Mouse (Mus musculus) T-helper 17 cell (primary cell): ENCODE data around the gene Clip2.

Experiments
- in situ Hi-C, 2 experiments: fragments of 300-600 bp; cut with MboI, MseI; formaldehyde crosslinking; loops; 1 replicate in 1 of 2; 2 replicates in 1 of 2; pipeline ENCODE4 v1.15.1; 2025; ENCODE audit warnings: high pct_unique_total_duplicates in 2 of 2

Clip2 gene

GRCm38 (mm10) chr5:134567445-134567844 is 15.2 kb upstream of the Clip2 start:
- in situ Hi-C loops = no loop called here

DNA sequence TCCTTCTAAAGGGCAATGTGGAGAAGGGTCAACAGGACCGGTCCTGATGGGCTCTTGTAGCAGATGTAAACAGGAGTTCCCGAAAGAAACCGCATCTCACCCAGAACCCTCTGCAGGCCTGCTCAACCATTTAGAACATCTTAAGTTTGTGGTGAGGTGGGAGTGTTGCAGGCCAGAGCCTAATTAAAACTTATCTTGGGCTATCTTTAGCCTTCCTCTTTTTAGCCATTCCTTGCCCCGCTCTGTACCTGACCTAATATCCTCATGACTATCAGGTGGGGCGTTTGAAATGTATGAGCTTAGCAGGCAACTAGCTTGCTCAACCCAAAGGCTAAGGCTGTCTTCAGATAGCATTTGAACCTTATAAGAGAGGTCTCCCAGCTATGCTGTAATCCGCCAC is 13.5 kb upstream of the Clip2 start:
- in situ Hi-C loops = no loop called here

DNA sequence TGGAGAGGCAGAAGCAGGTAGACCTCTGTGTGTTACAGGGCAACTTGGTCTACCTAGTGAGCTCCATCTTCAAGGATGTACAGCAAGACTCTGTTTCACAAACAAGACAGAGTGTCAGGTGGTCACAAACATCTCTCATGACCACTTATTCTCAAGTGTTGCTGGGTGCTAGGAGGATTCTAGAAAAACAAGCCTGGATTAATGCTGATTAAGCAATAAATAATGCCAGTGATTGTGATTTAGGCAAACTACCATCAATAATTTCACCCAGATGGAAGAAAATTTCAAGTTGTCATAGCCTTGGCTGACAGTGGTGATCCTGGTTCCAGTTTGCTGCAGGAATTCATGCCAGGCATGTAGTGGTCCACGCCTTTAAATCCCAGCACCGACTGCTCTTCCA is 12.0 kb upstream of the Clip2 start:
- in situ Hi-C loops = no loop called here

- in situ Hi-C loops = no loop called here
Observed at GRCm38 (mm10) chr5:134560450-134561171, 8.4 kb upstream of the Clip2 start.

DNA sequence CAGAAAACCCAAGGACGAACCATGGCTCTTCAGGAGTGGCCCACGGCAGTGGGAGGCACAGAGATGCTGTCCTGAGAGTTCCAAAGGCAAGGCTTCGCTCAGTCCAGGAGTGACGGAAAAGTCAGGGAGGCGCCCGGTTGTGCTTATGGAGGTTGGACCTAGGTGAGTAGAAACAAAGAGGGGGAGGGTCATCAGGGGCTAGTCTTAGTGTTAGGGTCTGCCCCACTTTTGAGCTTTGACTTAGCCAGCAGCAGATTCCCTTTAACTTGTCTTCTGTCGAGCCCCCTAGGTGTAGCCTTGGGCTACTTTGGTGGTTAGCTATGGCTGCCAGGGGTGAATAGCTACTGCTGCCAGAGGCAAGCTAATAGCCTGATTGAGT is 7.8 kb upstream of the Clip2 start, which contains the start of gene Syna:
TSS of gene Syna (minus strand) at position 101 of the 379 bp plus-strand sequence.
- in situ Hi-C loops = no loop called here

DNA sequence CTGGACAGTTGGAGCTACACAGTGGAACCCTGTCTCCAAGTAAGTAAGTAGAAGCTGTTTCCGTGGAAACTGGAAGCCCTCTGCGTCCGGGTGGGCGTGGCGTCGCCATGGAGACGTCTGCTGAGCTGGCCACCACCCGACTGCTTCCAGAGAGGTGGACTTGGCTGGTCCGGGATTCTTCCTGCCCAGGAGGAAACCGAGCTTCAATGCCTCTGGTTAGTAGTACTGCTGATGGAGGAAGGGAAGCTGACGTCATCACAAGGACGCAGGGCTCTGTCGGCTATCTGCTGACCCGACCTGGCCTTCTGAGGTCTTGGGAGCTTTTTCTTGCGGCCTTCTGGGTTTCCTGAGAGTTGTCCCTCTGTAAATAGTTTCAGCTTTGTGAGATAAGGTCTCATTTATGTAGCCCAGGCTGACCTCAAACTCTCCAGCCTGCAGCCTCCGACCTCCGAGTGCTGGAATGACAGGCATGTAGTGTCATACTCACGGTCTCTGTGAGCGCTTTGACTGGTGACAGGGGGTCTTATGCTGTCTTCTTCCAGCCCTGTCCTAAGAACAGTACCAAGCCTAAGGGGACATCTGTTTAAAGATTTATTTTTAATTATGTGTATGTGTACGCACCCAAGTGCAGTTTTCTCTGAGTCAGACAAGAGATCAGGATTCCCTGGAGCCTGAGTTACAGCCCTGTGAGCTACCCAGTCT is 3.4 kb upstream of the Clip2 start:
- in situ Hi-C loops = loop anchor here in 1 of 2 experiments (10.0 kb wide), 1 partner anchor 51 kb away; no protein-coding TSS in a partner anchor

DNA sequence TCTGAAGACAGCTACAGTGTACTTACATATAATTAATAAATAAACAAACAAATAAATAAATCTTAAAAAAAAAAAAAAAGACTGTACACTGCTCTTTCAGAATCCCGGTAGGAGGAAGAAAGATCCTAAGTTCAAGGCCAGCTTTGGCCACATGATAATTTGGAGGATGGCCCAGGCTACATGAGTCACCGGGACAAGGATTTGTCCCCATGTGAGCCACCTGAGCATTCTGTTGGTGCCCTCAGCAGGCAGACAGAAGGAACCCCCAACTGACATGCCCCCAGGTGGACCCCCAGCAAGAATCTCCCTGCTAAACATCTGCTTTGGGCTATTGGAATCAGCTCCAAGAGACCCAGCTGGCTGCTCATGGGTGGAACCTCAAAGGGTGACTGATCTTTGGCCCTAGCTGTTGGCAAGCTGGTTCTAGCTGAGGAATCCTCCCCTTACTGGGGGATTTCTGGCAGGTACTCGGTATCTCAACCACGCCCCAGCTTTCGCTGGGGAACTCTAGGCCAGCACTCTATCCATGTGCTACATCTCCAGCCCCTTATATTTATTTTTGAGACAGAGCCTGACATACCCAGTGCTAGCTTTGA is 1.8 kb upstream of the Clip2 start:
- in situ Hi-C loops = loop anchor here in 1 of 2 experiments (10.0 kb wide), 1 partner anchor 49 kb away; no protein-coding TSS in a partner anchor

GRCm38 (mm10) chr5:134551233-134552109 is 763 bp downstream of the Clip2 start:
- in situ Hi-C loops = loop anchor here in 1 of 2 experiments (10.0 kb wide), 1 partner anchor 47 kb away; no protein-coding TSS in a partner anchor

- in situ Hi-C loops = loop anchor here in 1 of 2 experiments (10.0 kb wide), 1 partner anchor 46 kb away; no protein-coding TSS in a partner anchor
Observed at GRCm38 (mm10) chr5:134550836-134551232, 1.4 kb downstream of the Clip2 start.

DNA sequence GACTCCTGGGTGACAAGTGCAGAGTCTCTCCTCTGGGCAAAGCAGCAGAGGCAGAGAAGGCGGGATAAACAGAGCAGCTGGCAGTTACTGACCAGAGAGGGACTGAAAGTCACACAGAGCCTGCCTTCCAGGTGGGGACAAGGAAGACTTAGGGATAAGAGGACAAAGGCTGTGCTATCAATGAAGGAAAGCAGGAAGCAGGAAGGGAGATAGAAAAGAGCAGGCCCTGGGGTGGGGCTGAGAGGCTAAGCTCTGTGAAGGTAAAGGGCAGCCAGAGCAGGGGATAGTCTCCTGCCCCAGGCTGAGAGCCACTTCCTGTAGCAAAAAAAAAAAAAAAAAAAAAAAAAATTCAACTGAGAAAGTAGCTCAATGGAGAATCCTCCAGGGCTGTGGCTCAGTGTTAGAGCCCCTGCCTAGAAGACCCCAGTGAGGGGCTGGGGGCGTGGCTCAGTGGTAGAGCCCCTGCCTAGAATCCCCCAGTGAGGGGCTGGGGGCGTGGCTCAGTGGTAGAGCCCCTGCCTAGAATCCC is 2.5 kb downstream of the Clip2 start:
- in situ Hi-C loops = loop anchor here in 1 of 2 experiments (10.0 kb wide), 1 partner anchor 45 kb away; no protein-coding TSS in a partner anchor

GRCm38 (mm10) chr5:134548306-134548705 is 3.9 kb downstream of the Clip2 start:
- in situ Hi-C loops = no loop called here

- in situ Hi-C loops = no loop called here
Observed at GRCm38 (mm10) chr5:134546790-134547189, 5.4 kb downstream of the Clip2 start.

GRCm38 (mm10) chr5:134545242-134545629 is 7.0 kb downstream of the Clip2 start:
- in situ Hi-C loops = no loop called here

DNA sequence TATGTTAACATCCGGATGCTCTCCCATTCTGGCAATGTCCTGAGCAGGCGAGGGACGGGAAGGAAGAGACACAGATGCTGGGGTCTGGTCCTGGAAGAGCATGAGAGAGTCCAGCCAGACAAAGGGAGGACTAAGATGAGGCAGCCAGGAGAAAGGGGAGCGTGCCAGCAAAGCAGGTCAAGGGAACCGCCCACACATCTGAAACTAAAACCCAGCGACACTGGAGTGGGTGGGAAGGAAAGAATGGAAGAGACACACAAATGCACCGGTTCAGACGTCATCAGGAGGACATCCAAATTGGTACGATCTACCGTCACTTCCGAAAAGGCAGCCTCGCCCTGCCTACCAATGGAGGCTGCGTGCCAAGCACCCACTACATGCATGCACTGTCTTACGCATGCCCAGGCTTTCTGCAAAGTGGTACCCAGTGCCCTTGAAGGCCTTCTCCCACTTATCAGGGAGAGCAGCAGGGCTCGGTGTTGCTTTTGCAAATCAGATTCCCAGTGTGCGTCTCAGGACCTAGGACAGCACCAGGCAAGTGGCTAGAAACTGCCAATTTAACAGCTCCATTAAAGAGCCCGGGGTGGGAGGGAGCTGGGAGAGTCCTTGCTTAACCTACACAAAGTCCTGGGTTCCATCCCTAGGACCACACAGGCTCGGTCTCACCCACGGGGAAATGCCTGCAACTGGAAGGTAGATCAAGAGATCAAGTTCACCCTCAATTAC is 7.6 kb downstream of the Clip2 start:
- in situ Hi-C loops = loop anchor here in 1 of 2 experiments (5.0 kb wide), 1 partner anchor 42 kb away; no protein-coding TSS in a partner anchor

- in situ Hi-C loops = loop anchor here in 1 of 2 experiments (5.0 kb wide), 1 partner anchor 39 kb away; no protein-coding TSS in a partner anchor
Observed at GRCm38 (mm10) chr5:134541640-134542039, 10.6 kb downstream of the Clip2 start.

- in situ Hi-C loops = loop anchor here in 1 of 2 experiments (5.0 kb wide), 1 partner anchor 39 kb away; no protein-coding TSS in a partner anchor
Observed at GRCm38 (mm10) chr5:134540881-134541280, 11.4 kb downstream of the Clip2 start.

- in situ Hi-C loops = loop anchor here in 1 of 2 experiments (5.0 kb wide), 1 partner anchor 38 kb away; no protein-coding TSS in a partner anchor
Observed at GRCm38 (mm10) chr5:134539891-134540290, 12.3 kb downstream of the Clip2 start.

DNA sequence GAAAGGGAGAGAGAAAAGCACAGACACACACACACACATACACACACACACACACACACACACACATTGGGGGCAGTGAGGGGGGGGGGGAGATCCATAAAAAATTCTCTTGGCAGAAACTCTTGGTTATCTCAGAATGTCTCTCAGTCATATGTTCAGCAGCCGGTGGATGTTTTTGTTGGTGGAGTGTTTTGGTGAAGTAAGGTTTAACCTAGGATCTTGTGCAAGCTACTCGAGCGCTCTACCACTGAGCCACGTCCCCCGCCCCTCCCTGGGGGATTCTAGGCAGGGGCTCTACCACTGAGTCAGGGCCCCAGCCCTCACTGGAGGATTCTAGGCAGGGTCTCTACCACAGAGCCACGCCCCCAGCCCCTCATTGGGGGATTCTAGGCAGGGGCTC is 16.2 kb downstream of the Clip2 start:
- in situ Hi-C loops = no loop called here

GRCm38 (mm10) chr5:134532417-134532816 is 19.8 kb downstream of the Clip2 start:
- in situ Hi-C loops = no loop called here

- in situ Hi-C loops = no loop called here
Observed at GRCm38 (mm10) chr5:134531585-134531984, 20.6 kb downstream of the Clip2 start.
